Mouse (Mus musculus): Measurements from ENCODE around the gene Rnf169.

The Rnf169 gene

DNA sequence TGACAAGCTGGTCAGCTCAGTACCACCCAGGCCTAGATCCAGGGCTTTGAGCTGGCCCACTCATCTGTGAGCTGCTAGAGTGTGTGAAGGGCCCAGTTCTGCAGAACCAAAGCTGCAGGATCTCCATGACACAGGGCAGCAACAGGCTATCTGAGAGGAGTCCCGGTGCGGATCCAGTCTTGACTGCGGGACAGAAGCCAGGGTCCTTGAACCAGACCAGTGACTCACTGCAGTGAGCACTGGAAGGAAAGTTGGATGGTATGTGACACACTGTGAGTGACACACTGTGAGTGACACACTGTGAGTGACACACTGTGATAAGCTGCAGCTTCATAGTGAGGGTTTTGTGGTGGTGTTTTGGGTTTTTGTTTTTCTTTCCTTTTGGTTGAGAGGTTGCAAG lies 35.7 kb downstream of the Rnf169 start:
- DNase-seq = no peak

DNA sequence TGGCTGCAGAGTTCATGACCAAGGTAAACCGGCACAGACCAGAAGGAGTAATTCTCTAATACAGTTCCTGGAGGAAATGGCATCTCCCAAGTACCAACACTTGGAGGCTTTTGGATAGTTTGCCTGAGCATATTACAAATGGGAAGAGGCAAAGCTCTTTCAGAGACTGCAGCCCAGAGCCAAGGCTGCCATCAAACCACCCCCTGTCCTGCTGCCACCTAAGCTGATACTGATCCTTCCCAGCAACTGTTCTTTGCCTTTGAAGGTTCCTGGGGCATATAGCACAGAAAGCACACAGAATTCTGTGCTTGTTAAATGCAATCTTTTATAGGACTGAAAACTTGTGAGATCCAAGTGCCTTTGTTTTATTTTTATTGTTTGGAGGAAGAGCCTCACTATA lies 39.6 kb downstream of the Rnf169 start:
- DNase-seq = no peak

DNA sequence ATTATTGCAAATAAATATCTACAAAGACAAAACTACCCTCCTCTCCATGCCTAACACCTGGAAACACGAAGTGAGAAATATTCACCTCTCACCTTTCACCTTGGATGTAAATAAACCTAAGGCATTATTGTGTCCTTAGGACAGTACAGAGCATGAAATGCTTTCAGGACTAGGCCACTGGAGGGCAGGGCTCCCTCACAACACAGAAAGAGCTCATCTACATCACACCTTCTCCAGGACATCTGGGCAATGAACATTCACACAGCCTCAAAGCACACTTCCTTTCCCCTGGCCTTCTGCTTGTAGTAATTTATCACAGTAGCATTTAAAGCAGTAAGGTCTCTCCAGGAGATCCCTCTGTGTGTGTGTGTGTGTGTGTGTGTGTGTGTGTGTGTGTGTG lies 44.5 kb downstream of the Rnf169 start:
- DNase-seq = no peak

DNA sequence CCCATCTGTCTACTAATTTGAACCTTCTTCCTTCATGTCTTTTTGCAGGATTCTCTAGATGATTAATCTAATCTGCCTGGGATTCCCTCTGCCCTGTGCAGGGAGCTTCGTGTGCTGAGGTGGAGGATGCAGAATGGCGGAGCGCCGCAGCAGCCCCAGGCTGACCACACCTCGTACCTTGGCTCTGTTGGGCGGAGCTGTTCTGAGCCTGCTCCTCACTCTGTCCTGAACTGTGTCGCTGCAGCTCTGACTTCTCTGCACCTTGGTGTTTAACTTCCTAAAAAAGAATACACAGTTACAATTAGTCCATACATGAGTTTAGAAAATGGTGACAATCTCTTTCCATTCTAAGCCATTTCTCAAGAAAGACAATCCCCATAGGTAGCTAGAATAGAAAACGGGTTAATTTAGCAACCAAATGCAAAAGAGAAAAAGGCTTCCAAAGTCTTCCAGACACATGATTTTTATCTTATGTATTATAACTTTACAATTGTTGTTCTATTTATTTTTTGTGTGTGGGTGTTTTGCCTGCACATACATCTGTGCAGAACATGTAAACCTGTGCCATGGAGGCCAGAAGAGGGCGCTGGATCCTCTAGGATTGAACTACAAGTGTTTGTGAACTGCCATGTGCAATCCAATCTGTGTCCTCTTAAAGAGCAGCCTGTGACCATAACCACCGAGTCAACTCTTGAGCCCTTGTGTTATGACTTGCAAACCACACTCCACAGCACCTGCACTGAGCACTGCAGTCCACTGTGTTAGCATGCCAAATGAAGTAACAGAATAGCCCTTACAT lies 53.1 kb downstream of the Rnf169 start:
- peak; percentile 34 to 69 for DNase-seq

DNA sequence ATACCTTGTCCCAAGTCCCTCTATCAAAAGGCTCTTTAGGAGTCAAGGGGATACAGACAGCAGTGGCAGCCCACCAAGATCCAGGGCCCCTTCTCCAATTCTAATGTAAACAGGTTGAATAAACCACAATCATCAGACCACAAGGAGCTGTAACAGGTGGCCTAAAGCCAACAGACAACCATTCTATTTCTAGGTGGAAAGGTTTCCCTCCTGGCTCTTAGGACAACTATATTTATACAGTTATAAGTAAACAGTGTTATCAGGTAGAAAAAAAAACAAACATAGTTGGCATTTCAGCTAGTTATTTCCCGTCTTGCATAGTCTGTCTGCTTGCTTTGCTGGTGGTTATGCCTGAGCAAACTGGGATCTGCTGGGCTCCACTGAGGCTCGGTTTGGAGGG lies 59.8 kb downstream of the Rnf169 start:
- DNase-seq = no peak

DNA sequence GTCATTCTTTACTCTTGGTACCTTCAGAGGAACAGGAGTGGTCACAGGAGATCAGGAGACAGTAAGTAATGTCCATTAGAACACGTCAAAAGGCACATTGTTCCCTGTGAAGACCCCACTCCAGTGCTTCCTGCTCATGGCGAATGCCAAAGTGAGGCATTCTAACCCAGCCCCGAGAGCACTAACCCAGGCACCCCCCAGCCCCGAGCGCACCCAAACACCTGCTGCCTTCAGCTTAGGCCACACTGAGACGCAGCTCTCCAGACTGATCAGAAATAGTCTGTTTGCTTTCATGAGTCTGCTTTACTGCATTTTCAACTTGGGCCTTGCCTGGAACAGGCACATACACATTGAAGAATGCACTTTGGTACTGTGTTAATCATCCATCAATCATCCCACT lies 60.3 kb downstream of the Rnf169 start:
- DNase-seq = no peak

DNA sequence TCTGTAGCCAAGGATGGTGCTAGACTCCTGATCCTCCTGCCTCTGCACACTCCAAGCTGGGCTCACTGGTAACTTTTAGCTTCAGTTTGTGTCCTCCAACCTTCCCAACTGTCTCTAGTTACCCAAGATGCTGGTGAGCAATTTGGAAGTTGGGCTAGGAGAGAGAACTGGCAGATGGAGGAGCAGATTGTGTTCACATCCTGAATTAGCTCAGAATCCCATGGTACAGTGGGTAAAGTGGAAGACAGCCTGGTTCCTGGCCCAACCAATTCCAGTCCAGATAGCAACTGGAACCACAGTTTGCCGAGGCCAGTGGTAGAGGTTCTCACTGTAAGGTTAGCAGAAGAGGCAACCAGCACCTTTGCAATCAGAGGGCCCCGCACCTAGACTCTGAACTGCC lies 61.1 kb downstream of the Rnf169 start:
- no peak for DNase-seq

DNA sequence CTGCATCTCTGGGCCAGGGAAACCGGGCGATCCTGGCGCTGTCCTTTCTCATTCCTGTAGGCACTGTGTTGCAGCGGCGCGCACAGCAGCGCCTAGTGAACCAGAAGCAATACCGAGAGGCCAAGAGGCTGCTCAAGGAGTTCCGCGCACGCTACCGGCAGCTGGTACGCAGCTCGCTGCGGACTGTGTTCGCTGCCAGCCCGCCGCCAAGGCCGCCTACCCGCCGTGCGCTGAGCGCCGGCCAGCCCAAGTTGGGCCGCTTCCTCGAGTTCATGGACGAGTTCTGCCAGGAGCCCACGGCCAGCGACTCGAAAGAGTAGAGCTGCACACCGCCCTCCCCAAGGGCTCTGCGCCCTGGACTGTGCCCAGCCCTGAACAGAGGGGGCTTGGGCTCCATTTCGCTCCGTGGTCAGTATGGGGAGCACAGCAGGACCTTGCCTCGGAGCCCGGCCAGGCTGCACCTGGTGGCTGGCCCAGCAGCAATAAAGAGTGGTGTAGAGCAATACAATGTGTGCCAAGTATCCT lies 62.9 kb downstream of the Rnf169 start:
- peak in 1 of 2 experiments; percentile 13 for DNase-seq

DNA sequence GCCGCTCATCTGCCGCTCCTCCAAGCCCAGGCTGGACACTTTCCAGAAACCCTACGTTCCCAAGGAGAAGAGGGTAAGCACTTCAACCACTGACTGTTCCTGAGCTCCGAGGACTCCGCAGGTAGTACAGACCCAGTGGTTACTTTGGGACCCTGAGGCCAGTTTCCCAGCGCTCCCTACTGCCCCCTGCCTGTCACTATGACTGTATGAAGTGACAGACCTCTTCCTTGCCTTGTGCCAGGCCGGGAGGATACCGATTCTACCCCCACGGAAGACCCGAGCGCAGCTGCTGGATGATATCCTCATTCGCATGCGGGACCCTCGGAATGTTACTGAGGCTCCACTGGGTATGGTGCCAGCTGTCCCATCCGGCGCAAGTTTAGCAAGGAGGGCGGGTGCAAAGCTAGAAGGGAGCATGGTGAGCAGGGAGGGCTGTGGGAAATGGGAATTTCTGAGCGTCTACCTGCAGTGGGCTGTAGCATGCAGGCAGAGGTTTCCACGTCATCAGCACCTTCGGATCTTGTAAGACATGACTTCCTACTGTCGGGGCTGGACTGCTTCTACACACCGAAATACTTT lies 63.4 kb downstream of the Rnf169 start:
- peak in 1 of 2 experiments; percentile 27 for DNase-seq

DNA sequence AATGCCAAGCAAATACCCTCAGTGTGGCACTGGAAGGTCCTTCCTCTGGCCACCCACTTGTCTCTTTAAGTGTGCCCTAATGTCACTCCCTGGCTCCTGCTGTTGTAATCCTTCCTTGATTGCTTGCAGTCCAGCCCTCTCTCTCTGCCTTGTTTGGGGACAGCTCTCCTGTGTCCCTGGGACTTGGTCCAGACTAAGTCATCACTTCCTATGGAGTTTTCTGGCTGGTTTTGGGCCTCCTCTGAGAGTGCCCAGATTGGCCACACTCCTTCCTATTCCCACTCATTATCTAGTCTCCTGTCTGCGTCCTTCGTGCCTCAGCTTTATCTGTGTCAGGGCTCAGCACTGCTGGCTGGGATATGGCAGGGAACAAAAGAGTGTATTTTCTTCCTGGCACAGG lies 64.7 kb downstream of the Rnf169 start:
- DNase-seq = no peak

DNA sequence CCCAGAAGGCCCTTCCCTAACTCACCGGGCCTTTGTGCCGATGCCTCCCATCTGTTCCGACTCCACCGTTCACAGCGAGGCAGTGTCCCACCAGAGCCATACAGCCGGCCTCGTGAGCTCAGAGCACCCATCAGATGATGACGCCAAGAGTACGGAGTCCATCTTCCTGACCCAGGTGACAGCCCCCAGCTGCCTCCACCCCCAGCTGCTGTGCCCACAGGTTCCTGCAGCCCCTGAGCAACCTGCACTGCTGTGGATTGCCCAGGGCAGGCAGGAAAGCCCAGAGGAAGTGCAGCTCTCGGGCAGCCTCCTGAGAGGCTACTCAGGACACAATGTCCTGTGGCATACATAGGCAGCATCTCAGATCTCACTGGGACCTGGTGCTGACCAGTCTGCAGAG lies 65.9 kb downstream of the Rnf169 start:
- DNase-seq = no peak

DNA sequence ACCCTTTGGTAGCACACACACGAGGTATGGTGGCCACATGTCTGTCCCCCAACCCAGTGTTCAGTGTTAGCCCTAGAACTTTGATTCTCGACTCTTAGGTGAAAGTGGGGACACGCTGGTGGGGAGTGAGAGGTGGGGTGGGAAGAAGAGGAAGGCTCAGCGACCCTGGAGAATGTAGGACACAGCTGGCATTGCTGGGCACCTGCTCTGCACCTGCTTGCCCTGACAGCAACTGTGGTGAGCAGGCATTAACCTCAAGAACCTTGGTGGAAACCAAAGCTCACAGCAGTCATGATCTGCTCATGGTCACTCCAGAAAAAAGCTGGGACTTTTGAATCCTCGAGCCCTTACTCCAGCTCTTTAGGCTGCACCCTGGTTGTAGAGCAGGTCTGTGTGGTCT lies 69.2 kb downstream of the Rnf169 start:
- no peak for DNase-seq

DNA sequence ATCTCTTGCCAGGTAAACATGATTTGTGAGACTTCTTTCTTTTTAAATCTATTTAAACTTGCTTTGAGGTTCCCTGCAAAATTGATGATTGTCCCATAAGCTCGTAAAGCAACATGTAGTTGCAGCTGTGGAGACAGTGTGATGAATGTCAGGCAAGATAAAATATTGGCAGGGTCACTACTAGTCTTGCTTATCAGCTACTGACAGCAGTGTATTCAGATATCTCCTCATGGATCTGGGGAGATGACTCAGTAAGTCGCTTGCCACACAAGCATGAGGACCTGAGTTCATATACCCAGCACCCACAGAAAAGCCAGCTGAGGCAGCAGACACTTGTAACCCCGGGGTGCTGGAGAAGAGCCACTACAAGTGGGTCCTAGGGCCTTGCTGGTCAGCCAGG lies 72.8 kb downstream of the Rnf169 start:
- no peak for DNase-seq

DNA sequence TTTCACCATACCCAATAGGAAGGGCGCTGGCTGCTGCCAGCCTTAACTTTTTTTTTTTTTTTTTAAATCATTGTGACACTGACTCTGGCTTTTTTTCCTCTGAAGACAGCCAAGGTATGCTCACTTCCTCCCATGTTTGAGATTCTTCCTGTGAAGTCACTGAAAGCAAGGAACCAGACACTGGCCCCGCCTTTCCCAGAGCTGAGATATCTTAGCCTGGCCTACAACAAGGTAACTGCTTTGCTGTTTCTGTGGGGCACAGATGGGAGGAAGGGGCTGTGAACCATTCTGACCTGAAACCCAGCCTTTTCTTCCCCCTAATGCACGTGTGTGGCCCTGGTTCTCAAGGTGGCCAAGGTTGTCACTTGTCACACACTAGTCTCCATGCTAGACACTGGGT lies 73.9 kb downstream of the Rnf169 start:
- no peak for DNase-seq

DNA sequence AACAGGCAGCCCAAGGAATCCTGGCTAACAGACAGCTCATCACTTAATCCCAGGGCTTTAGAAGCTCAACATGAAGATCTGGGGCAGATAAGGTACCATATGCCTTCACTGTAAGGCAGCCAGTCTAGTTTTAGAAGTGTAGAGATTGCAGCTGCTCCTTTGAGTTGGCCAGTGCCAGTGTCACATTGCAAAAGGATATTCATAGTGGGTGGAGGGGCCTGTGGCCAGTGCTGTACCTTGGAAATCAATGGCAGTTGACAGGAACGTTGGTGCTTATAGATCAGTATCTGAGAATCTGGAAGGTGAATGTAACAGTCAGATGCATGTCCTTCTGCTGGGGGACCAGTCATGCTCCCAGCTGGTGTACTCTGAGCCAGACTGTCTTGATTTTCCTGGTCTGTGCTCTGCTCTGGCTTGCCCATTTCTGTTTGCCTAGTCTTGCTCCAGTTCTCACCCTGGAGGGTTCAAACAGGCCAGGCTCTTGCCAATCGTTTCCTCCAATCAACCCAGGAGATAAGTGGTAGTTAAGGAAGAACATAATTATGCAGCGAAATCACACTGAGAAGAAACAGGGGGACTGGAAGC lies 75.7 kb downstream of the Rnf169 start:
- DNase-seq = no peak

DNA sequence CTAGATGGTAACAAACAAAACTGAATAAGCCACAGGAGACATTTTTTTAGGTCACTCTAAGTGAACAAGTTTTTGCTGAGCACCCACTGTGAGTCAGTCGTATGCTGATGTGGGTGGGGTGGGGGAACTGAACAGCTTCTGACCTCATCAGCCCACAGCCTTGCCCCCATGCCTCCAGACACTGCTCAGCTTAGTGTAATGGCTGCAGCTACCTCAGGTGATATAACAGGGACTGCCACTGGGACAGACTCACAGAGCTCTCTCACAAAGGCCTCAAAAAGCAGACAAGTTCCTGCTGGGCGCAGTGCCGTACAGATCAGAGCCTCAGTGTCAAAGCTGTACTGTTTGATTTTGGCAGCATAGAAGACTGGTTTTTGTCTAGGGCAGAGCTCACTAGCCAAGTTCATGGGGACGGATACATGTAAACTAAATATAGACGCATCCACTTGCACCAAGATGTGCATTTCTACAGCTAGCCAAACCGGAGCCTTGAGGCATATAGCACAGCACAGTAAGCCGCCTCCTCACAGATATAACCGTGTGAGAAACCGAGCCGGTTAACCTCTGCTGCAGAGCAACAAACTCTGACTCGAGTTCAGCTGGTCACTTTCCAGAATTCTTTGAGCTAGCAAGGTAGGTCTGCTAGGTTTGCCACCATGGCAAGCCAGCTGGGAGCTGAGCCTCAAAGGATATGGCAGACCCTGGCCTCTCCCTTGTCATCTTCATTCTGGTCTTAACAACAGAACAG lies 77.2 kb downstream of the Rnf169 start:
- no peak for DNase-seq

DNA sequence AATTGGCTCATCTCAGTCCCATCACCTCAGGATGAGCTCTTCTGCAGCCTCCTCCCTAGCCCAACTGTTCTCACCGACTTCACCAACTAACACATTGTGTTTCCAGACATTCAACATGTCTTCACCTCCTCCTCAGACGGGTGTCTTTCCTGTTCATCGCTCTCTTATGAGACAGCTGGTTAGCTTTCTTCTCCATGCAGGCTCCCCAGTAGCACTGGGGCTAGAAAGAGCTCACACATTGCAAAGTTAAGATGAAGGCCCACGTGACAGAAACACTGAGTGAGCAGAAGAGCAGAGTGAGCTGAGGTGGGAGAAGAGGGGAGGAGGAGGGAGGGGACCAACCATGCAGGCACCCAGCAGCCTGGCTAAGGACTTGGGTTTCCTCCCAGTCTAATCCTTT lies 78.0 kb downstream of the Rnf169 start:
- no peak for DNase-seq

DNA sequence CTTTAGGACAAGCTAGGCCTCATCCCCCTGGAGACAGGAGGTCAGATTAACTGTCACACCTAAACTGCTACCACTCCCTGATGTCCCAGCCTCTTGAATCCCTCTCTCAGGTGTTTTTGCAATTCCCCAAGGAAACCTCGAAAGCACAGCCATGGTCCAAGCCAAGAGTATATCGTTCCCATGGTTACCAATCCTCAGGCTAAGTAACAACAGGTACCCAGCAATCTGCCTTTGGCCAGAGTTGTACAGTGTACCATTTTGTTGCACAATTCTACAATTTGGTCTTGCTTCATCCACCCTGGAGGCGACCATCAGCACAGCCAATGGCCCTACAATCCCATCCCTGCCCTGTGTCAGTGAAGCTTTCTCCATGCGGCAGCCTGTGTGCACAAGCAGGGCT lies 83.3 kb downstream of the Rnf169 start:
- no peak for DNase-seq

DNA sequence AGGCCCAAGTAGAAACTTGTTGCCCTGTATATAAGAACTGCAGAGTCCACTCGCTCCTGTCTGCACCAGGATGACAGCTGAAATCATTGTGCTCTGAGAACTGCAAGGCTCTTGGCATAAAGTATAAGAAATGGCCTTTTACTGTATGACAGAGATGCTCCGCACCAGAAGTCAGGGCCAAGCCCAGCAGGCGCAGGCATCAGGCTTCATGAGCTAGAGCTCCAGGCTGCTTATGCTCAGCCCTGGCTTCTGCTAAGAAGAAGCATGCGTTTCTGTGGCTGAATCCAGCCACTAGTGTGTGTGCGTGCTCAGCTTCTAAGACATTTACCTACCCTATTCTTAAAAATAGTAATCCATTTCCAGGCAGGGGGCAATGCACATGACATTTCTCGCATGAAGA lies 85.8 kb downstream of the Rnf169 start:
- no peak for DNase-seq

DNA sequence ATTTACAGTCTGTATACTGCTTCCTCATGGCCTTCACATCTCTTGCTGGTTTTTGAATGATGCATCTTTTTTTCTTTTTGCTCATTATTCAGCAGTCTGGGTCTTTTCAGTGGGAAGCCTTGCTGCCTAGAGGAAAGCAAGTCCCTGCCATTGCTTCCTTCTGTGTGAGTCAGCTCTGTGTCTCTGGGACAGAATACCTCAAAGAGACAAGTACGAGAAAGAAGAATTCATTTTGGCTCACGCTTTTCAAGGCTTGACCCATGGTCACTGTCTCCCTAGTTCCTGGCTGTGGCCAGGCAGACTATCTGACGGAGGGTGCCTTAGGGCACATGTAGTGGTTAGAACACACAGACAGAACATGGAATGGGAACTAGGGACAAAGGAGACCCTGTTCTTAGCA lies 86.3 kb downstream of the Rnf169 start:
- DNase-seq = no peak

DNA sequence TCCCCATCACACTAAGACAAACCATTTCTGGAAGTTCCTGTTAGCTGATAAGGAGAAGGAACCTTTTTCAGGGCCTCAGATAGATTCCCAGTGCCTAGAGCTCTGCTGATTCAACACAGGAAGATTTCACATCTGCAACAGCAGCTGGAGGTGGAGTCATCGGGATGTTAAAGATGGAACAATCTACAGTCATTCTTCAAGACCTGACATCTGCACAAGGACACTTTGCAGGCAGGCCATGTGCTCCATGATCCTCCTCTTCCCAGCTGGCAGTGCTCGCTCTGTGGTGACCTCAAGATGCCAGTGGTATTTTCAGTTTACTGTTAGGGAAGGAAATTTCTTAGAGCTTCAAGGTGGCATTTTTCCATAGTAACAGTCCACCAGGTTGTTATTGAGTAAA lies 87.9 kb downstream of the Rnf169 start:
- no peak for DNase-seq

DNA sequence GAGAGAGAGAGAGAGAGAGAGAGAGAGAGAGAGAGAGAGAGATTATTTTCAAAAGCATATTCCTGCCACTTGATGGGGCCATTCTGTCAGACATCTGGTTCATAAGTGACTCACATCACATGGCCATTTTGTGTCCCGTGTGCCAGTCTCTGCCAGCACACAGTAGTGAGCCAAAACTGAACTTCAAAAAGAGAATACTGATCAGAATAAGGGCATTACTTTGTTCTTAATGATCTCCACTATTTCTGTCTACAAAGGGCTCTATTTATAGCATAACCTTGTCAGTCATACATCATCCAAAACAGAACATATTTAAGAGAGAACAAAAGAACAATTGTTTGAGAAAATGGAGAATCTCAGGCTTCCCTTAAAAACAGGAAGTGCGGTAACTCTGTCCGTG lies 88.8 kb downstream of the Rnf169 start:
- no peak for DNase-seq

DNA sequence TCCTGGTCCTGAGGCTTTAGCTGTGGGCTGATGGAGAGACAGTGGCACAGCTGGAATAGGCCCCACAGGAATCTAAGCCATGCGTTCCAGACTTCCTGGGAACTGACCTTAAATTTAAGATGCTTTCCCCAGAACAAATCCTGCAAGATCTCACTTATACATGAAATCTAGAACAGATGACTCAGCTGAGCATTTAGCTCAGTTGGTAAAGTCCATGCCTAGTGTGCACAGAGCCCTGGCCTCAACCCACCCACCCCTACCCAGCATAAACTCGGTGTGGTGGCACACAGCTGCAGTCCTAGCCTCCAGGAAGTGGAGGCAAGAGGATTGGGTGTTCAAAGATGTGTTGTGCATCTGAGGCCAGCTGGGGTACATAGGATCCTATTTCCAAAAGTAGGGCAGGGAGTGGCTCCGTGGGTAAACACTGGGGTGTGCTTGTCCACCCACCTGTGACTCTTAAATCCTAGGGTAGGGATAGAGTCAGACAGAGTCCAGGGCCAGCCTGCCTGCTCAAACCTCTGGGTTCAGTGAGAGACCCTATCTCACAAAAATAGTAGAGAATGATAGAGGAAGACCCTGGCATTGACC lies 90.0 kb downstream of the Rnf169 start:
- DNase-seq = no peak

All from spleen, adult 18-20 months (tissue).